Mouse (Mus musculus) T-helper 2 cell (primary cell): ENCODE measurements at regions not wholly inside any gene's neighbourhood (a gene's known extent, or its start where the extent isn't known, plus 50 kb on each side); places are given as distances from the start of the nearest gene placed in this dataset.

Source experiments
- in situ Hi-C: fragments of 300-600 bp; cut with MboI, MseI; formaldehyde crosslinking; loops from one replicate; pipeline ENCODE4 v1.15.1; 2025; ENCODE audit warnings: high pct_unique_total_duplicates

- in situ Hi-C loops: loop anchor here (10.0 kb wide), 1 partner anchor 528 kb away; no protein-coding TSS in a partner anchor
Measured at GRCm38 (mm10) chrX:132362832-132363231, 1326.0 kb downstream of the Pcdh19 start.

DNA sequence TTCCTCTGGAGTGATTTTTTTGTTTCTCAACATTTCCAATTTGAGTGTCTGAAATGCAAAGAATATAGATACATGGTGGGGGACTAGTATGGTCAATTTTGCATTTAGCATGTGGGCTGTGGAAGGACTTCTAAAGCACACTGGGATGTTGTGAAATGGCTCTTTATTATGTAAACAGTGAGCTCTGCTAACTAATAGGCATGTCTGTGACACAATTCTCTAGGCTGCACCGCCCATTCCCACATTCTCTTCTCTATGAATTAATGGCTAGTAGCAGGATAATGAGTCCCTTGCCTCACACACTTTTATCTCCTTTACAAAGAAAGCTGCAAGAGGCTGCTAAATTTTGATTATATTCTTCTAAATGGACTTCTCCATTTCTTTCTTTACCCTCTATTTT lies 1339.0 kb downstream of the Pcdh19 start:
- in situ Hi-C loops: no loop called here
